ENCODE assay signal across 29 mouse cellular contexts in genomic region chr7:137979361-137979760, GRCm38 (mm10).
"Had no signal": no experiment of that assay in that cellular context is flagged by ENCODE, and none has a peak within 500 bp of the region (broad histone marks: within the 10 kb centered on the region; RNA-seq: fewer than 3 reads in every experiment).

No protein-coding gene starts in this region.

- H3K4me1 ChIP-seq: heart, embryonic 10.5 days; heart, embryonic 12.5 days; heart, embryonic 13.5 days; heart, embryonic 15.5 days; hindbrain, embryonic 10.5 days; hindbrain, embryonic 12.5 days; hindbrain, embryonic 13.5 days; hindbrain, embryonic 15.5 days; intestine, embryonic 15.5 days; kidney, embryonic 15.5 days had no signal

- H3K36me3 ChIP-seq: heart, embryonic 10.5 days; heart, embryonic 12.5 days; heart, embryonic 13.5 days; heart, embryonic 15.5 days; hindbrain, embryonic 10.5 days; hindbrain, embryonic 12.5 days; hindbrain, embryonic 13.5 days; hindbrain, embryonic 15.5 days; intestine, embryonic 15.5 days; kidney, embryonic 15.5 days had no signal

- H3K4me3 ChIP-seq: heart, embryonic 10.5 days; heart, embryonic 12.5 days; heart, embryonic 13.5 days; heart, embryonic 15.5 days; hindbrain, embryonic 10.5 days; hindbrain, embryonic 12.5 days; hindbrain, embryonic 13.5 days; hindbrain, embryonic 15.5 days; intestine, embryonic 15.5 days; kidney, embryonic 15.5 days; layer of hippocampus, adult 2 months had no signal

- H3K27ac ChIP-seq: heart, embryonic 10.5 days; heart, embryonic 13.5 days; heart, embryonic 15.5 days; hindbrain, embryonic 10.5 days; hindbrain, embryonic 12.5 days; hindbrain, embryonic 13.5 days; hindbrain, embryonic 14.5 days; hindbrain, embryonic 15.5 days; hindbrain, postnatal 0 days; intestine, embryonic 15.5 days; kidney, embryonic 15.5 days; kidney, postnatal 0 days; layer of hippocampus, adult 2 months had no signal

- H3K9ac ChIP-seq: heart, embryonic 12.5 days; heart, embryonic 13.5 days; heart, embryonic 15.5 days; hindbrain, embryonic 12.5 days; hindbrain, embryonic 13.5 days; hindbrain, embryonic 14.5 days; hindbrain, embryonic 15.5 days; intestine, embryonic 15.5 days; kidney, embryonic 15.5 days had no signal

- H3K27me3 ChIP-seq: heart, embryonic 12.5 days; heart, embryonic 13.5 days; heart, embryonic 15.5 days; hindbrain, embryonic 12.5 days; hindbrain, embryonic 13.5 days; hindbrain, embryonic 15.5 days; intestine, embryonic 15.5 days; kidney, embryonic 15.5 days had no signal

- DNase-seq: heart, postnatal 10 days; heart, postnatal 14 days; heart, postnatal 36 days; kidney, adult 11 months; kidney, adult 18-20 months; kidney, adult 2 months; kidney, adult 8-10 months; kidney, adult 9 months; kidney, postnatal 10 days; kidney, postnatal 14 days; kidney, postnatal 25 days; kidney, postnatal 36 days; kidney, postnatal 4 days; layer of hippocampus, adult 9-11 months; layer of hippocampus, postnatal 36 days had no signal
